Mouse (Mus musculus): Measurements from ENCODE around the gene Hoxb6.

- no peak for TF ChIP-seq POLR2A (IDR thresholded peaks at IDR 0.05; ENCODE audit: insufficient read length, low read depth)
- no peak for TF ChIP-seq TCF3 (IDR thresholded peaks at IDR 0.05; ENCODE audit: insufficient read length, low read depth)
- TF ChIP-seq MYOD1 (IDR thresholded peaks at IDR 0.05; ENCODE audit: control insufficient read depth in 1 of 3, insufficient read length in 2 of 3, low read depth in 2 of 3): no peak
- no peak for TF ChIP-seq POLR2AphosphoS2 (IDR thresholded peaks at IDR 0.05; ENCODE audit: insufficient read length, low read depth)
- TF ChIP-seq MYOG (IDR thresholded peaks at IDR 0.05; ENCODE audit: control insufficient read depth in 1 of 3, insufficient read depth in 1 of 3, insufficient read length in 2 of 3, low read depth in 2 of 3): no peak
- no peak for TF ChIP-seq CEBPB (IDR thresholded peaks at IDR 0.05; ENCODE audit: insufficient read depth, poor library complexity, severe bottlenecking)
- TF ChIP-seq E2F4 (IDR thresholded peaks at IDR 0.05; ENCODE audit: insufficient read depth): no peak
- TF ChIP-seq USF1 (IDR thresholded peaks at IDR 0.05; ENCODE audit: low read depth): no peak
- no peak for TF ChIP-seq MAX (IDR thresholded peaks at IDR 0.05; ENCODE audit: low read depth)
- no peak for TF ChIP-seq TCF12 (IDR thresholded peaks at IDR 0.05; ENCODE audit: insufficient read depth, poor library complexity, severe bottlenecking)
- TF ChIP-seq SRF (IDR thresholded peaks at IDR 0.05; ENCODE audit: control insufficient read depth, insufficient read length, low read depth): no peak
- TF ChIP-seq REST (IDR thresholded peaks at IDR 0.05; ENCODE audit: insufficient read depth, insufficient read length): no peak
Observed at GRCm38 (mm10) chr11:96261323-96261890, 30.9 kb upstream of the Hoxb6 start.
